Mouse (Mus musculus): Measurements from ENCODE around the gene C1d.
"Not testable (repeated sequence)": the region's sequence is repeated elsewhere in the genome, so short reads cannot be mapped to it uniquely, and the experiment has no call there.

The C1d gene

GRCm38 (mm10) chr11:17257443-17257842 is at the start of gene C1d:
Gene C1d, plus strand, starts transcription at chr11:17257579.
- DNase-seq (ENCODE audit: low spot score), result peak; percentile 88

GRCm38 (mm10) chr11:17211258-17212140 is 45.9 kb upstream of the C1d start, which contains the start of gene Pno1:
Gene Pno1, minus strand, starts transcription at chr11:17211568.
- DNase-seq (ENCODE audit: low spot score), result peak; percentile 84

- no peak for DNase-seq (ENCODE audit: low spot score)
These were observed 45.3 kb upstream of the C1d start for GRCm38 (mm10) chr11:17212141-17212495.

- DNase-seq (ENCODE audit: low spot score), result no peak
These were observed 44.4 kb upstream of the C1d start for GRCm38 (mm10) chr11:17212903-17213509.

GRCm38 (mm10) chr11:17215475-17215874 is 41.9 kb upstream of the C1d start:
- DNase-seq (ENCODE audit: low spot score), result no peak

GRCm38 (mm10) chr11:17221126-17221525 is 36.3 kb upstream of the C1d start:
- no peak for DNase-seq (ENCODE audit: low spot score)

- DNase-seq (ENCODE audit: low spot score), result no peak
These were observed 24.6 kb upstream of the C1d start for GRCm38 (mm10) chr11:17232792-17233191.

- no peak for DNase-seq (ENCODE audit: low spot score)
These were observed 20.8 kb upstream of the C1d start for GRCm38 (mm10) chr11:17236449-17237037.

GRCm38 (mm10) chr11:17238598-17238997 is 18.8 kb upstream of the C1d start:
- not testable (repeated sequence) for DNase-seq (ENCODE audit: low spot score)

GRCm38 (mm10) chr11:17248715-17249114 is 8.7 kb upstream of the C1d start:
- no peak for DNase-seq (ENCODE audit: low spot score)

- no peak for DNase-seq (ENCODE audit: low spot score)
These were observed 490 bp upstream of the C1d start for GRCm38 (mm10) chr11:17256813-17257365.

- DNase-seq (ENCODE audit: low spot score), result no peak
These were observed 482 bp downstream of the C1d start for GRCm38 (mm10) chr11:17257861-17258260.

GRCm38 (mm10) chr11:17267176-17267575 is 9.8 kb downstream of the C1d start:
- DNase-seq (ENCODE audit: low spot score), result no peak

GRCm38 (mm10) chr11:17268801-17269200 is 11.4 kb downstream of the C1d start:
- DNase-seq (ENCODE audit: low spot score), result no peak

- no peak for DNase-seq (ENCODE audit: low spot score)
These were observed 22.6 kb downstream of the C1d start for GRCm38 (mm10) chr11:17279959-17280358.

GRCm38 (mm10) chr11:17284055-17284454 is 26.7 kb downstream of the C1d start:
- no peak for DNase-seq (ENCODE audit: low spot score)

- DNase-seq (ENCODE audit: low spot score), result no peak
These were observed 31.5 kb downstream of the C1d start for GRCm38 (mm10) chr11:17288884-17289283.

GRCm38 (mm10) chr11:17306007-17306891 is 48.9 kb downstream of the C1d start:
- DNase-seq (ENCODE audit: low spot score), result no peak

- DNase-seq (ENCODE audit: low spot score), result no peak
These were observed 50.1 kb downstream of the C1d start for GRCm38 (mm10) chr11:17307457-17307856.

Data from urinary bladder, postnatal 10 days (tissue).